Mouse (Mus musculus): ENCODE results near the gene Sun3. TPM values are rescaled to one million over a fixed set of nuclear protein-coding genes. Genes with fewer than 3 reads are reported as not detected.

Sun3 gene
- total RNA-seq (2022), result not detected

- no peak for DNase-seq
These were observed at the start of gene Sun3 for GRCm38 (mm10) chr11:9048703-9049060. Gene Sun3 (minus strand): TSS chr11:9048991.

GRCm38 (mm10) chr11:9076444-9076843, 27.7 kb upstream of the Sun3 start:
- DNase-seq, result no peak

- DNase-seq, result no peak
These were observed 11.7 kb upstream of the Sun3 start for GRCm38 (mm10) chr11:9060484-9060883.

GRCm38 (mm10) chr11:9060029-9060428, 11.2 kb upstream of the Sun3 start:
- no peak for DNase-seq

- no peak for DNase-seq
These were observed 8.9 kb upstream of the Sun3 start for GRCm38 (mm10) chr11:9057711-9058110.

DNA sequence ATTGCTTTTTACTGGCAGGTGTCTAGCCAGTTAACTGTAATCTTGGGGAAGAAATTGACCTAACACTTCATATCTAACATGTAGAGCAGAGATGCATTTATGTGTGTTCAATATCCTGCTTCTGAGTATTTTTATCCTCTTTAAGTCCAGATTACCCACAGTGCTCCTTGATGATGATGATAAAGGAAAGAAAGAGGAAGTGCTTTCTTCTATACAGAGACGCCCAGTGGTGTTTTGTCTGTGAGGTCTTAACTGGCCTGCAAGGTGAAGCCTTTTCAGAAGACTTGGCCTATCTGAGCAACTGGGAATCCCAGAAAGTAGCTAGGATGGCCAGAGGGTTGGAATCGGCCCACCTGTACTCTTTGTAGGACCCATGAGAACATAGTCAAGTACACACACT, 8.1 kb upstream of the Sun3 start:
- no peak for DNase-seq

GRCm38 (mm10) chr11:9051895-9052294, 3.1 kb upstream of the Sun3 start:
- DNase-seq, result no peak

GRCm38 (mm10) chr11:9050241-9050640, 1.4 kb upstream of the Sun3 start:
- DNase-seq, result no peak

DNA sequence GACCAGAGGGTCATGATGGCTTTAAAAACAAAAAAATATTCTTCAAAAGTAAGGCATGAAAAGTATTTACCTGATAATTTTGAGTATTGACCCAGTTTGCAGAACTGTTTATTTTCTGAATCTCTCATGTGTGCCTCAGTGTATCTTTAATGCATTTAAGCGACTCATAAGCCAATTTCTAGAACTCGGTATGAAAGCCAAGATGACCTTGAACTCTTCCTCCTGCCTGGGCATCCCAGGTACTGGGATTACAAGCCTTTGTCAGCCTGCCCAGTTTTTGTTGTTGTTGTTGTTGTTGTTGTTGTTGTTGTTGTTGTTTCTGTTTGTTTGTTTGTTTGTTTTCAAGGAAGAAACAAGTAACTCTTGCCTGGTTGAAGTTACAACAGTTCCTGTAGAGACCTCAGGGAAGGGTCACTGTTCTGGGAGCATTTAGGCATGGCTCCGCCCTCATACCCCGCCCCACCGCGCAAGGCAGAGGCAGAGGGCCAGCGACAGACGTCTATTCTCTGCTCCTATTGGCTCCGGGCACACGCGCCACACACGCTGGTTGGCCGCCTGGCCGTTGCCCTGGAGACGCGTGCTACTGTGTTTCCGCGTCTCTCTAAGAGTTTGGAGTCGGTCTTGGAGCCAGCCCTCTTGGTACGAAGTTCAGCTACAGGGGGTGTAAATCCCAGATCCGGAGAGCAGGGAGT, 634 bp downstream of the Sun3 start, which contains the start of gene Gm11992:
Gene Gm11992, plus strand, starts transcription at position 584 of the 692 bp plus-strand sequence.
- DNase-seq, result peak; percentile 84

GRCm38 (mm10) chr11:9047044-9047443, 1.7 kb downstream of the Sun3 start:
- no peak for DNase-seq

DNA sequence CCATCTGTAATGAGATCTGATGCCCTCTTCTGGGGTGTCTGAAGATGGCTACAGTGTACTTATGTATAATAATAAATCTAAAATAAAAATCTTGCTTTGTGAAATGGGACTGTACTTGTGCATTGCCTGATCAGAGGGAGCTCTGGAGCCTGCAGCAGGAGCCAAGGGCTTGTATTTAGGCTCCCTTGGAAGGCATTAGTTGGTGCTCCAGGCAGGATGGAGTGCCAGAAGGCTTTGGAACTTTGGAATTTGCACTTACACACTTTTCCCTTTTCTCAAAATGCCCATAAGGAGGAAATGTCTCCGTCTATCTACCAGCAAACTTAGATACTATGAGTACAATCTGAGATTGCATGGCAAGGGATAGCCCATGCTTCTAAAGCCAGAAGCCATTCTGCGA, 2.2 kb downstream of the Sun3 start:
- DNase-seq, result no peak

DNA sequence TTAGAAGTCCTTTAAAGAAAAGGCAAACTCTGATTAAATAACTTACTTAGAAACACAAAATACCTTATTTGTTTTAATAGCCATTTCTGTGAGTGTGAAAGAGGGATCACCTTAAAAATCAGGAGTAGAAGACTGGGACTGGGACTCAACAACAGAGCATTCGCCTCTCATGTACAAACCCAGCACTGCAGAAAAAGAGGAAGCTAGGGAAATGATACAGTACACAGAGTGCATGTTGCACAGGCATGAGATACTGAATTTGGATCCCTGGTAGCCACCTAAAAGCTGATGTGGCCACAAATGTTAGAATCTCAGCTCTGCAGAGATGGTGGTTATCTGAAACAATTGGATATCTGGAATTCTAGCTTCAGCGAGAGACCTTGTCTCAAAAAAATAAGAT, 17.3 kb downstream of the Sun3 start:
- no peak for DNase-seq

- no peak for DNase-seq
These were observed 23.6 kb downstream of the Sun3 start for GRCm38 (mm10) chr11:9025211-9025610.

DNA sequence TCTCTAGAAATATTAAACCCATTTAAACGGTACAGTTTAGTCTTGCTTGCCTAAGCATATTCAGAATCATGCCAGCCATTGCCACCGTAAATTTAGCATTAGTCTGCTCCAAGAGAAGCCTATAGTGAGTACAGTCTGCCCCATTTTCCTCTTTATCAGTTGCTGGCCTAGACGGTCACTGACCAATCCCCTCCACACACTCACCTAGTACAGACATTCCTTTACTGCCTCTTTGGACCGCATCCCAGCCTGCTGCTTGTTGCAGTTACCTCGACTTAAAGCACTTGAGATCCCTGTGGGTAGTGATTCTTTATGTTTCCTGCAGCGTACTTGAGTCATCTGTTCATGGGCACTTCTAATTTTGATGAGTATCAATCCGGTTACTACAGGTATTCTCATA, 24.0 kb downstream of the Sun3 start:
- DNase-seq, result no peak

DNA sequence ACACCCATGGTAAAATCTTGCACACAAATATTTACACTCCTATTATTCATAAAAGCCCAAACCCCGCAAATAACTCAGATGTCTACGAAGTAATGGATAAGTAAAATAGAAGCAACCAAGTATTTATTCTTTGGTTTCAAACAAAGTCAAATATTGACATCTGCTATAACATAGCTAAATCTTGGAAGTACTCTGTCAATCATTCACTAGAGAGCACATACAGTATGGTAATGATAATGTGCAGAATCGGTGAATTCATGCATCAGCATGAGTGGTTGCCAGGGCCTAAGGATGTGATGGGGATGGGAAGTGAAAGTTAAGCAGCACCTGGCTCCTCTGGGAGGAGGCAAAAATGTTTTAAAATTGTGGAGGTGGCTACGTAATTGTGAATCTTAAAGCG, 28.6 kb downstream of the Sun3 start:
- no peak for DNase-seq

GRCm38 (mm10) chr11:9018491-9019267, 30.1 kb downstream of the Sun3 start:
- DNase-seq, result no peak

GRCm38 (mm10) chr11:9014740-9015139, 34.1 kb downstream of the Sun3 start:
- DNase-seq, result no peak

DNA sequence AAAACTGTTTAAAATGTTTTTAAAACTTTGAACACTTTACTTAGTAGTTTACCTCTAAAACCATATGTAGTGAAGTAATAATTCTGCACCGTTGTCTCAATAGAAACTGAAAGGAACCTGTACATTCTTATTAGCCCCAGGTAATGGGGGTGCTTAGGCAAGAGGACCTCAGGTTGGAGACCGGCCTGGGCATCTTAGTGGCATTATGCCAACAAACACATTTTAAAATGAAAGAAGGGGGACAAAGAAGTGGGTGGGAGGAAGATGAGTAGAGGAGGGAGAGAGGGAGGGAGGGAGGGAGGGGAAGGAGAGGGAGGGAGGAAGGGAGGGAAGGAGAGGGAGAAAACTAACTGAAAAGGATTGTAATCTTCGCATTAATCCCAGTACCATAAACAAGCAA, 37.4 kb downstream of the Sun3 start:
- DNase-seq, result no peak

DNA sequence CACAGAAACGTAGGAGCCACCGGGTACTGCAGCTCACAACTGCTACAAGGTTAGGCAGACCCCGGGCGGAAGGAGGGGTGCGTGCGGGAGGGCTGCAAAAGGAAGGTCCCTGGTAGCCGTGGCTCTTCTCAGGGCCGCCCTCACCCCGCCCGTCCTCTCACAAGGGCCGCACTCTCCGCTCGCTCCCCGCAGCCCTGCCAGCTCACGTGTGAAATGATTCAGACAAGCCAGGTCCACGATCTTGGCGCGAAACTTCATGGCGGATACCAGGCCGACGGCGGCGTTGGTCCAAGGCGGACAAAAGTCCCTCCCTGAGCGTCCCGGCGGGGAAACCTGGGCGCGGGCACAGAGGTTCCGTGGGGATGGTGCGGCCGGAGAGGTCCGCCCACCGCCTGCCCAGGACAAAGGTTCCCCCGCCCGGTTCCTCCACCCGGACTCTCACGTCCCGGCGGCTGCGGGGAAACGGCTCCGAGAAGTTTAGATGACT, 37.9 kb downstream of the Sun3 start, which contains the start of gene Hus1:
Gene Hus1, minus strand, starts transcription at position 339 of the 487 bp plus-strand sequence.
- DNase-seq, result peak; percentile 86

DNA sequence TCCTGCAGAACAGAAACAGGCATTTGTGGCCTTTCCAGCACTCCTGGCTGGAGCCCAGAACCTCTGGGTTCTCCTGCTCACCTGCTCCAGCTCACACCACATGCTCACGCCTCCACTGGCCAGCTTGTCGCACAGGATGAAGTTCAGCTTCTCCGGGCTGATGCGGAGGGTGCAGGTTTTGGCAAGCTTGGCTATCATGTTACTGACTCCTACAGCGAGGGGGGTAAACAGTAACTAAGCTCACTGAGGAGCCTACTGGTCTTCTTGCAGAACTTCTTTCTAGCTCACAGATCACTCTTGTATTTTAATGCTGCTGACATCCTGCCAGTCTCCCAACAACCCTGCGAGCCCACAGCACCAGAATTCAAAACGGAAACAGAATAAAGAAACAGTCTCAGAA, 38.4 kb downstream of the Sun3 start:
- peak; percentile 11 for DNase-seq

GRCm38 (mm10) chr11:9008761-9009160, 40.0 kb downstream of the Sun3 start:
- DNase-seq, result no peak

GRCm38 (mm10) chr11:8988084-8988483, 60.7 kb downstream of the Sun3 start:
- no peak for DNase-seq

DNA sequence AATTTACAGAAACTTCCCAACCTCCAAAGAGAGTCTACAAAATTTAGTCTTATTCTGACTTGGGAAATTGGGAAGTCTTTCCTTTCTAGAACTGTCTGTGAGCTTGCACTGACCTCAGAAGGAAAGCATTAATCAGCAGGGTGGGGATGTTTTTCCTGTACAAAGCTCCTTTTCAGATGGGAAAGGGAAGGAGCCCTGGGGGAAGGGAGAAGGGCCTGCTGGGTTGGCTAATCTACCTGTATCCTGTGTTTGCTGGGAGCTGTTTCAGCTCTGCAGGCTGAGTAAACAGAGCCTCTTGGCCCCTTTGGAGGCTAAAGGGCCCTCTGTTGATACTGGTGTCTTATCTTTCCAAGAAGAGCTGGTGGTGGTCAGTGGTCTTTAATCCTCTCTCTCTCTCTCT, 62.7 kb downstream of the Sun3 start:
- peak; percentile 26 for DNase-seq

All from adrenal gland, adult 8-10 months (tissue).